Mouse (Mus musculus): ENCODE data around the gene Gm20388. TPM values are rescaled to one million over a fixed set of nuclear protein-coding genes. Genes with fewer than 3 reads are reported as not detected.

The Gm20388 gene
- polyA plus RNA-seq, 1 experiment: not detected

- TF ChIP-seq POLR2A (IDR thresholded peaks at IDR 0.05; ENCODE audit: insufficient read depth, low read depth, low read length) (no peak), CTCF (IDR thresholded peaks at IDR 0.05; ENCODE audit: insufficient read depth, low read depth, low read length) (no peak)
- WGBS: 53% methylated on average over 13 of the region's 13 CpGs
- peak overlapping the region; percentile 77 for H3K27ac ChIP-seq (ENCODE audit: insufficient read depth, low read depth, low read length)
Measured at GRCm38 (mm10) chr8:123754538-123755431, 3844.1 kb downstream of the Gm20388 start.

GRCm38 (mm10) chr8:123756901-123757300, 3846.3 kb downstream of the Gm20388 start:
- TF ChIP-seq CTCF (IDR thresholded peaks at IDR 0.05; ENCODE audit: insufficient read depth, low read depth, low read length) (no peak), POLR2A (IDR thresholded peaks at IDR 0.05; ENCODE audit: insufficient read depth, low read depth, low read length) (no peak)

More at GRCm38 (mm10) chr8:123754538-123755431, 3844.1 kb downstream of the Gm20388 start:
- H3K4me1 ChIP-seq (ENCODE audit: control insufficient read depth, insufficient read depth, low read length): peaks cover 43% of the 10 kb centered on the region
- H3K4me3 ChIP-seq (ENCODE audit: insufficient read depth, low read depth, low read length): no peak overlapping the region

GRCm38 (mm10) chr8:123758935-123759334, 3848.3 kb downstream of the Gm20388 start:
- peaks cover 36% of the 10 kb centered on the region for H3K4me1 ChIP-seq (ENCODE audit: control insufficient read depth, insufficient read depth, low read length)
- TF ChIP-seq POLR2A (IDR thresholded peaks at IDR 0.05; ENCODE audit: insufficient read depth, low read depth, low read length): no peak
- no peak for TF ChIP-seq CTCF (IDR thresholded peaks at IDR 0.05; ENCODE audit: insufficient read depth, low read depth, low read length)
- H3K4me3 ChIP-seq (ENCODE audit: insufficient read depth, low read depth, low read length): no peak overlapping the region
- WGBS: 69% methylated on average over 1 of the region's 1 CpGs
- H3K27ac ChIP-seq (ENCODE audit: insufficient read depth, low read depth, low read length): no peak overlapping the region

More at GRCm38 (mm10) chr8:123756901-123757300, 3846.3 kb downstream of the Gm20388 start:
- H3K4me1 ChIP-seq (ENCODE audit: control insufficient read depth, insufficient read depth, low read length): peaks cover 47% of the 10 kb centered on the region
- no peak overlapping the region for H3K4me3 ChIP-seq (ENCODE audit: insufficient read depth, low read depth, low read length)
- H3K27ac ChIP-seq (ENCODE audit: insufficient read depth, low read depth, low read length): no peak overlapping the region
- WGBS: 83% methylated on average over 8 of the region's 8 CpGs

- Histone ChIP-seq H3K27ac (ENCODE audit: insufficient read depth, low read depth, low read length) (no peak overlapping the region), H3K4me3 (ENCODE audit: insufficient read depth, low read depth, low read length) (no peak overlapping the region), H3K4me1 (ENCODE audit: control insufficient read depth, insufficient read depth, low read length) (peaks cover 28% of the 10 kb centered on the region)
- WGBS: 35% methylated on average over 10 of the region's 10 CpGs
- TF ChIP-seq CTCF (IDR thresholded peaks at IDR 0.05; ENCODE audit: insufficient read depth, low read depth, low read length): no peak
- no peak for TF ChIP-seq POLR2A (IDR thresholded peaks at IDR 0.05; ENCODE audit: insufficient read depth, low read depth, low read length)
Measured at GRCm38 (mm10) chr8:123759933-123760332, 3849.3 kb downstream of the Gm20388 start.

- WGBS: 80% methylated on average over 5 of the region's 5 CpGs
- H3K4me1 ChIP-seq (ENCODE audit: control insufficient read depth, insufficient read depth, low read length): peaks cover 25% of the 10 kb centered on the region
- TF ChIP-seq POLR2A (IDR thresholded peaks at IDR 0.05; ENCODE audit: insufficient read depth, low read depth, low read length) (no peak), CTCF (IDR thresholded peaks at IDR 0.05; ENCODE audit: insufficient read depth, low read depth, low read length) (no peak)
- no peak overlapping the region for H3K27ac ChIP-seq (ENCODE audit: insufficient read depth, low read depth, low read length)
- H3K4me3 ChIP-seq (ENCODE audit: insufficient read depth, low read depth, low read length): no peak overlapping the region
Measured at GRCm38 (mm10) chr8:123760579-123760978, 3849.9 kb downstream of the Gm20388 start.

- Histone ChIP-seq H3K4me1 (ENCODE audit: control insufficient read depth, insufficient read depth, low read length) (peaks cover 24% of the 10 kb centered on the region), H3K4me3 (ENCODE audit: insufficient read depth, low read depth, low read length) (no peak overlapping the region), H3K27ac (ENCODE audit: insufficient read depth, low read depth, low read length) (no peak overlapping the region)
- no peak for TF ChIP-seq CTCF (IDR thresholded peaks at IDR 0.05; ENCODE audit: insufficient read depth, low read depth, low read length)
- no peak for TF ChIP-seq POLR2A (IDR thresholded peaks at IDR 0.05; ENCODE audit: insufficient read depth, low read depth, low read length)
- WGBS: 70% methylated on average over 12 of the region's 12 CpGs
Measured at GRCm38 (mm10) chr8:123761266-123761882, 3850.7 kb downstream of the Gm20388 start.

GRCm38 (mm10) chr8:123761883-123762270, 3851.2 kb downstream of the Gm20388 start:
- 58% methylated on average over 4 of the region's 4 CpGs for WGBS
- no peak overlapping the region for H3K27ac ChIP-seq (ENCODE audit: insufficient read depth, low read depth, low read length)
- H3K4me1 ChIP-seq (ENCODE audit: control insufficient read depth, insufficient read depth, low read length): peaks cover 23% of the 10 kb centered on the region
- TF ChIP-seq POLR2A (IDR thresholded peaks at IDR 0.05; ENCODE audit: insufficient read depth, low read depth, low read length): no peak
- TF ChIP-seq CTCF (IDR thresholded peaks at IDR 0.05; ENCODE audit: insufficient read depth, low read depth, low read length): no peak
- no peak overlapping the region for H3K4me3 ChIP-seq (ENCODE audit: insufficient read depth, low read depth, low read length)

GRCm38 (mm10) chr8:123763355-123763754, 3852.7 kb downstream of the Gm20388 start:
- no peak overlapping the region for H3K27ac ChIP-seq (ENCODE audit: insufficient read depth, low read depth, low read length)
- 62% methylated on average over 7 of the region's 7 CpGs for WGBS
- TF ChIP-seq POLR2A (IDR thresholded peaks at IDR 0.05; ENCODE audit: insufficient read depth, low read depth, low read length) (no peak), CTCF (IDR thresholded peaks at IDR 0.05; ENCODE audit: insufficient read depth, low read depth, low read length) (no peak)
- peaks cover 21% of the 10 kb centered on the region for H3K4me1 ChIP-seq (ENCODE audit: control insufficient read depth, insufficient read depth, low read length)
- H3K4me3 ChIP-seq (ENCODE audit: insufficient read depth, low read depth, low read length): no peak overlapping the region

- 58% methylated on average over 4 of the region's 4 CpGs for WGBS
- H3K27ac ChIP-seq (ENCODE audit: insufficient read depth, low read depth, low read length): no peak overlapping the region
- no peak overlapping the region for H3K4me3 ChIP-seq (ENCODE audit: insufficient read depth, low read depth, low read length)
- TF ChIP-seq POLR2A (IDR thresholded peaks at IDR 0.05; ENCODE audit: insufficient read depth, low read depth, low read length) (no peak), CTCF (IDR thresholded peaks at IDR 0.05; ENCODE audit: insufficient read depth, low read depth, low read length) (no peak)
- peaks cover 16% of the 10 kb centered on the region for H3K4me1 ChIP-seq (ENCODE audit: control insufficient read depth, insufficient read depth, low read length)
Measured at GRCm38 (mm10) chr8:123764671-123765070, 3854.0 kb downstream of the Gm20388 start.

All from olfactory bulb, adult 2 months (tissue).